Mouse (Mus musculus): ENCODE results near the gene D5Ertd579e. TPM values are rescaled to one million over a fixed set of nuclear protein-coding genes. Genes with fewer than 3 reads are reported as not detected.
"Not testable (repeated sequence)": the region's sequence is repeated elsewhere in the genome, so short reads cannot be mapped to it uniquely, and the experiment has no call there.

Gene D5Ertd579e
- total RNA-seq, 2 experiments from 2014 or later: 91.8 to 97.9 TPM

DNA sequence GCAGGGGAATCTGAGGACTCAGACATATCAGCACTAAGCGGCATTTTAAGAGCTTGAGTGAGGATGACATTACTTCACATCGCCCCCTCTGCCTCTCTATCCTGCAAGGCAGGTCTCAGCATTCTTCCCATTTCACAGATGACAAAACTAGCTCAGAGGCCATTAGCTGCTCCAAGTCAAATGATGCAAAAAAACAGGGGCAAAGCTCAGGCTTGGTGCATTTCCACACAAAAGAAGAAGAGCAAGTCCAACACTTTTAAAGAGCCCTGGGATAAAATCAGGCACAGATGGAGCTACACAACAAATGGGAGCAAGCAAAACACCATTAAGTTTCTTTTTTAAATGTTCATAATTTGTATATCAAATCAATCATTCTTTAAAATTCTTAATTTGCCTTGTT is 2.2 kb downstream of the D5Ertd579e start:
- intact Hi-C loops (cut with DNase I): loop anchor here (5.0 kb wide), 1 partner anchor 91 kb away; no protein-coding TSS in a partner anchor

GRCm38 (mm10) chr5:36691423-36691822 is 4.4 kb downstream of the D5Ertd579e start:
- intact Hi-C loops (cut with DNase I): loop anchor here (5.0 kb wide), 1 partner anchor 89 kb away; no protein-coding TSS in a partner anchor
- no peak for DNase-seq (ENCODE audit: low spot score in 2 of 2)

More for the DNA sequence above, 2.2 kb downstream of the D5Ertd579e start:
- peak in 1 of 2 experiments; percentile 9 for DNase-seq (ENCODE audit: low spot score in 2 of 2)

GRCm38 (mm10) chr5:36685170-36685569 is 10.7 kb downstream of the D5Ertd579e start:
- intact Hi-C loops (cut with DNase I): no loop called here
- no peak for DNase-seq (ENCODE audit: low spot score in 2 of 2)

DNA sequence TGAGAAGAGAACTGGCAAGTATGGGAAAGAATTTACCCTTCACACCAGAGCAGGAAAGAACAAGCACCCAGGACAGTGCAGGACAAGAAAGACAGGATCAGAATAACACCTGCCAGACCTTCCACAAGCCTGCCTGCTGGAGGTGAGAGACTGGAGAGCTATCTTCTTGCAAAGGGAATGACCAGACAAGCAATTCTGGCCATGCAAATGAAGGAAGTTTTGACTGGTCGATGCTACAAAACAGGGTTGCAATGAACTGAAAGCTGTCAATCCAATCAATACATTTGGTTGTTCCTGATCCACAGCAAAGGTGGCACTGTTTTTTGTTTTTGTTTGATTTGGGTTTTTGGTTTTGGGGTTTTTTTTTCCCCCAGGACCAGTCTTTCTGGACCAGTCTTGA is 12.2 kb downstream of the D5Ertd579e start:
- intact Hi-C loops (cut with DNase I): no loop called here
- DNase-seq (ENCODE audit: low spot score in 2 of 2): no peak

DNA sequence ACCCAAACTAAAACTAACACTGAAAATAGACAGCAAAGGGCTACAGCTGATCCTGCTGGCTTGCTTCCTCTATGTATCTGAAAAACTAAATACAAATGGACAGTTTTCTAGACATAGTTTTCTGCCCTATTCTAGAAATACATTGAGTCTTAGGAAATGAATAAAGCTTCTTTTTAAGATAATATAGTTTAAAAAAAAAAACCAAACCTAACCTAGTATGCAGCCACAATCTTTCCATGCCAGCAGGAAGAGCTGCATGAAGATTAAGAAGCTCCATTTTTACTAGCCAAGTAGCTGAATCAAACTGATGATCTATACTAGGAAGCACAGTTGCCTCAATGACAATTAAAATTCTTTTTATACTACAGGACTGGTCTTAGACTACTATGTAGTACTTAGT is 14.6 kb downstream of the D5Ertd579e start:
- DNase-seq (ENCODE audit: low spot score in 2 of 2): no peak
- intact Hi-C loops (cut with DNase I): no loop called here

- no peak for DNase-seq (ENCODE audit: low spot score in 2 of 2)
- intact Hi-C loops (cut with DNase I): no loop called here
Observed at GRCm38 (mm10) chr5:36679918-36680598, 15.8 kb downstream of the D5Ertd579e start.

- no peak for DNase-seq (ENCODE audit: low spot score in 2 of 2)
- intact Hi-C loops (cut with DNase I): no loop called here
Observed at GRCm38 (mm10) chr5:36678799-36679198, 17.0 kb downstream of the D5Ertd579e start.

- intact Hi-C loops (cut with DNase I): no loop called here
- DNase-seq (ENCODE audit: low spot score in 2 of 2): no peak
Observed at GRCm38 (mm10) chr5:36677907-36678306, 17.9 kb downstream of the D5Ertd579e start.

DNA sequence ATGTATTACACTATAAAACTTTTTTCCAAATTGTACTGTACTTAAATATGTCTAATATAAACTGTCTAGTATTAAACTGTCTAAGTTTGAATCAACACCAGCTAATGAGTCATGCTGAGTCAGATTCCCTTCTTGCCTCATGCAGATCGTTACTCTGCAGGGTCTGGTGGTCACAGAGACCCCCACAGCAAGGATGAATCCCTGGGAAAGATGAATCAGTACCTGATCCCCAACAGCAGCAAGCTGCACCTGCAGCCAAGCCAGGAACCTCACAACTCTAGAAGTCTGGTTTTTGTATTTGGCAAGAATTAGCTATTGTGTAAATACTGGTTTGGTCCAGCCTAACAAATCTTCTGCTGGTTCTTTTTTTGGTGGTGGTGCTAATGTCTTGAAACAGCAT is 20.4 kb downstream of the D5Ertd579e start:
- intact Hi-C loops (cut with DNase I): no loop called here
- no peak for DNase-seq (ENCODE audit: low spot score in 2 of 2)

GRCm38 (mm10) chr5:36674658-36675433 is 21.0 kb downstream of the D5Ertd579e start:
- DNase-seq (ENCODE audit: low spot score in 2 of 2): no peak
- intact Hi-C loops (cut with DNase I): no loop called here

DNA sequence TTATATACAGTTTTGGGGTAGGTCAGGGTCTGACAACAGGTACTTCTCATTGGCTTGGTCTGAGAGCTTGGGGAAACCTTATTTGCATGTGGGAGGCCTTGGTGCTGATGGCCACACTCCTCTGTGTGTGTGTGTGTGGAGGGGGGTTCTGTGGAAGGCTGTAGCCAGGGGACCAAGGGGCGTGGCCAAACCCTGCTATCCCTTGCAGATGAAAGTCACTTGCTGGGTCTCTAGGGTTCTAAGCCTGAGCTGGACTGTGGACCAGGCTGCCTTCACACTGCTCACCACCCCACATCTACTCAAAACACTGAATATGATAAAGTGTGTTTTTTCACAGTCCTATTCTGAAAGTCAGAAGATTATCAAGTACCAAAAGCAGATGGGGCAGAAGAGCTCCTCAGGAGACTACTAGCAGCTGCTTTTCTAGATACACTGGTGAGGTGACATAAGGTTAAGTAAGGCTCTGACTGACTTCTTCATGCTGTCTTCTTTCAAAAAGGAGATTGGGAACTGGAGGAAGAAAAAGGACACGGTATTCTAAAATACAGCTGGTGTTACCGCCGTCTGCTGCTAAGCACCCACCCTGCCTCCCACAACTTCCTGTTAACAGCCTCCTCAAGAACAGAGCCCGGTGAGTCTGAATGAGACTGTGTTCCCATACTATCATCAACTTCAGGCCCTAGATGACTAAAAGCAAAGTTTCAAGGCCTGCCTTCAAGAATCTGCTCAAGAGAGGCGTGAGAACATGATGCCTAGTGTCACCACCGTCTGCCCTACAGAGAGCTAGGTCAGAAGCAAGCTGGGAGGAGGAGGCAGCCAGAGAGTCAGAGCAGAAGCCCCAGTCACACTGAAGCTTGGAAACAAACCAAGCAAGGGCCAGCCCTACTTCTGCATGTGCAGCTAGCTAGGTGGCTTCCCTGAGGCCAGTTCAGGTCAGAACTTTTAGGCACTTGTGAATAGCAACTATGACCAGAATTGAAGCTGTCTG is 26.5 kb downstream of the D5Ertd579e start:
- DNase-seq (ENCODE audit: low spot score in 2 of 2): peak; percentile 71 to 93
- intact Hi-C loops (cut with DNase I): no loop called here

DNA sequence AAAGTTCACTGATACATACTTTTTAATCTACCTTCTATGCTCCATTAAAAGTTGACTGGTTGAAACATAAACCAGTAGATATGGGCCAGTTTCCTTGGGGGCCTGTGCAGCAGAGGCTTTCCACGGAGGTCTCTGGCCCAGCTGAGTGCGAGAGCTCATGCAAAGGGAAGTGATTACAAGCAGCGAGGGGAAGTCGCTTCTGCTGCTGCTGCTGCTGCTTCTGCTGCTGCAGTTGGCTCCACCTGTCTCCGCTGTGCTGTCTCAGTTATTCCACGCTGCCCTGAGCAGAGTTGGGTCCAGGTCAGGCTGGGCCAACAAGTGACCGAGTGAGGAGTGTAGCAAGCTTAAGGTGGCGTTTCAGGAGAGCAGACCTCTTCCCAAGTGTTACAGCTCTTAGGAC is 27.3 kb downstream of the D5Ertd579e start:
- intact Hi-C loops (cut with DNase I): no loop called here
- no peak for DNase-seq (ENCODE audit: low spot score in 2 of 2)

GRCm38 (mm10) chr5:36667986-36668385 is 27.8 kb downstream of the D5Ertd579e start:
- DNase-seq (ENCODE audit: low spot score in 2 of 2); intact Hi-C loops (cut with DNase I): not testable (repeated sequence)

- DNase-seq (ENCODE audit: low spot score in 2 of 2): no peak
- intact Hi-C loops (cut with DNase I): no loop called here
Observed at GRCm38 (mm10) chr5:36667165-36667564, 28.7 kb downstream of the D5Ertd579e start.

DNA sequence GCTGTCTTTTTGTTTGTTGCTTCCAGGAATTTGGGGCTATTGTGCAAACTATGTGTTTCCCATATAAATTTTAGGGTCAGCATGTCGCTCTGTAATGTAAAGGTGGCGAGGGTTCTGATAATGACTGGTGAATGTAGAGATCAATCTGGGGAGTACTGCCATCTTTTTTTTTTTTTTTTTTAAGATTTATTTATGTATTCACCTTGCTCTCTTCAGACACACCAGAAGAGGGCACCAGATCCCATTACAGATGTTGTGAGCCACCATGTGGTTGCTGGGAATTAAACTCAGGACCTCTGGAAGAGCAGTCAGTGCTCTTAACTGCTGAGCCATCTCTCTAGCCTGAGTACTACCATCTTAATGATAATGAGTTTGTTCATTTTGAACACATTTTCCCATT is 29.1 kb downstream of the D5Ertd579e start:
- DNase-seq (ENCODE audit: low spot score in 2 of 2); intact Hi-C loops (cut with DNase I): not testable (repeated sequence)

DNA sequence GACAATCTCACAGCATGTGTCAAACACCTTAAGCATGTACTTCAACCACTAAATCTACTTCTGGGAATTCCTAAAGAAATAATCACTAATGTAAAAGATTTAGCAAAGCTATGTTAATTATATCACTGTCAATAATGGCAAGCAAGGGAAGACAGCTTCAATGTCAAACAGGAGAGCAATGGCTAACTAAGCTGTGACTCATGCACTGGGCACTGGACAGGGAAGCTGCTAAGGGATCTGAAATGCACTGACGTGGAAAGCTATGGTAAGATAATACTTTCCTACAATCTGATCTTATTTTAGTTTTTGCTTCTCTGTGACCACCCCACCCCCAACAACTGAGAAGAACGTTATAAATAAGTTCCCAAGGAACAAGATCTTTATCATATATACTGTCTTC is 32.5 kb downstream of the D5Ertd579e start:
- peak in 1 of 2 experiments; percentile 26 for DNase-seq (ENCODE audit: low spot score in 2 of 2)
- intact Hi-C loops (cut with DNase I): no loop called here

DNA sequence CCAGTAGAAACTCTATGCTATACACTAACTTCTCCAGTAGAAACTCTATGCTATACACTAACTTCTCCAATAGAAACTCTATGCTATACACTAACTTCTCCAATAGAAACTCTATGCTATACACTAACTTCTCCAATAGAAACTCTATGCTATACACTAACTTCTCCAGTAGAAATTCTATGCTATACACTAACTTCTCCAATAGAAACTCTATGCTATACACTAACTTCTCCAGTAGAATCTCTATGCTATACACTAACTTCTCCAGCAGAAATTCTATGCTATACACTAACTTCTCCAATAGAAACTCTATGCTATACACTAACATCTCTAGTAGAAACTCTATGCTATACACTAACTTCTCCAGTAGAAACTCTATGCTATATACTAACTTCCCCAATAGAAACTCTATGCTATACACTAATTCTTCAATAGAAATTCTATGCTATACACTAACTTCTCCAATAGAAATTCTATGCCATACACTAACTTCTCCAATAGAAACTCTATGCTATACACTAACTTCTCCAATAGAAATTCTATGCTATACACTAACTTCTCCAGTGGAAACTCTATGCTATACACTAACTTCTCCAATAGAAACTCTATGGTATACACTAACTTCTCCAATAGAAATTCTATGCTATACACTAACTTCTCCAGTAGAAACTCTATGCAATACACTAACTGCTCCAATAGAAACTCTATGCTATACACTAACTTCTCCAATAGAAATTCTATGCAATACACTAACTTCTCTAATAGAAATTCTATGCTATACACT is 34.7 kb downstream of the D5Ertd579e start:
- intact Hi-C loops (cut with DNase I); DNase-seq (ENCODE audit: low spot score in 2 of 2): not testable (repeated sequence)

- no peak for DNase-seq (ENCODE audit: low spot score in 2 of 2)
- intact Hi-C loops (cut with DNase I): no loop called here
Observed at GRCm38 (mm10) chr5:36625612-36626011, 70.2 kb downstream of the D5Ertd579e start.

DNA sequence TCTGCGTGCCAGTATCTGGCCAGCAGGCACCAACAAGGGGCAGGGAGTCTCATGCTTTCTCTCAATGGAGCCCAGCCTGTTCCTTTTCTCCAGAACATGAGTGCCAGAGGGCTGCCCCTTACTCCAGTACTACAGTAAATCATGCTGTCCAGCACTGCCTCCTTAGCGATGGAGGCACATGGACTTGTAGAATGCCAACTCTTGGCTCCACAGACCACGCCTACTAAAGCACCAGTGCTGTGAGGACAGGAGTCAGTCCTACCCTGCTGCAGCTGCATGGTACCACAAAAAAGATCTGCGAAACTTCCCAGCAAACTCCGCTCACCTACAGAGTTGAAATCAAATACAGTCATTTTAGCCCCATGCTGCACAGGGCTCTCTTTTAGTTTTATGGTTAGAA is 72.2 kb downstream of the D5Ertd579e start:
- intact Hi-C loops (cut with DNase I): no loop called here

More for the DNA sequence above, 72.2 kb downstream of the D5Ertd579e start:
- DNase-seq (ENCODE audit: low spot score in 2 of 2): no peak
